Mouse (Mus musculus) bone marrow macrophage, adult 2 months (primary cell): ENCODE results near the gene Ulk4.

Experiments used
- CTCF ChIP-seq: IDR thresholded peaks from 2 replicates; pipeline ENCODE4 v1.5.1; 2012; ENCODE audit warnings: low read depth, mild to moderate bottlenecking, low read length, moderate library complexity
- POLR2A ChIP-seq: IDR thresholded peaks from 2 replicates; pipeline ENCODE4 v1.6.1; 2012; ENCODE audit warnings: mild to moderate bottlenecking, low read depth, low read length, borderline replicate concordance

DNA sequence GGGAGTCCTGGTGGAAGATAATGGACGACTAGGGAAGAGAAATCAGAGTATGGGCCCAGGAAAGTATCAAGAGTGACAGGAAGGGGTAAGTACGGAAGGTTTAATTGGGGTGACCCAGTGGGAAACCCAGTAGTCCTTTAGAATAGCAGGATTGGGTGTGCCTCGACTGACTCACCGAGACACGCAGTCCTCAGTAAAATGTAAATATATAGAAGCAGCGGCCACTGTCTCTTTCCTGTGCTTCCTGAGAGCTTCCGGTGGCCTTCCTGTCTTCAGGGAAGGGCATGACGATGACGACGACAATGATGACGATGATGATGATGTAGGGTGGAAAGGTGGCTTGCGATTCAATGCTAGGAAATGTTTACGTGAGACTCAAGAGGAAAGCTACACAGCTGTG is 363.8 kb downstream of the Ulk4 start:
- TF ChIP-seq CTCF: no peak
- TF ChIP-seq POLR2A: no peak
